Mouse (Mus musculus): ENCODE results near the gene Etnk2. TPM values are rescaled to one million over a fixed set of nuclear protein-coding genes. Genes with fewer than 3 reads are reported as not detected.
A peak's percentile ranks its signal among the peaks of the same experiment; 100 is the strongest.

The Etnk2 gene
- polyA plus RNA-seq, 1 experiment from 2014 or later, result 0.12 TPM

GRCm38 (mm10) chr1:133351762-133352161 lies 11.6 kb upstream of the Etnk2 start:
- no peak for DNase-seq (ENCODE audit: low spot score)

- peak; percentile 72 for DNase-seq (ENCODE audit: low spot score)
Observed at GRCm38 (mm10) chr1:133353371-133353809, 10.0 kb upstream of the Etnk2 start.

- no peak for DNase-seq (ENCODE audit: low spot score)
Observed at GRCm38 (mm10) chr1:133355469-133355868, 7.9 kb upstream of the Etnk2 start.

GRCm38 (mm10) chr1:133355912-133356311 lies 7.5 kb upstream of the Etnk2 start:
- no peak for DNase-seq (ENCODE audit: low spot score)

GRCm38 (mm10) chr1:133356330-133356729 lies 7.0 kb upstream of the Etnk2 start:
- DNase-seq (ENCODE audit: low spot score), result no peak

- DNase-seq (ENCODE audit: low spot score), result no peak
Observed at GRCm38 (mm10) chr1:133361006-133361405, 2.4 kb upstream of the Etnk2 start.

- DNase-seq (ENCODE audit: low spot score), result no peak
Observed at GRCm38 (mm10) chr1:133362103-133362502, 1.3 kb upstream of the Etnk2 start.

- DNase-seq (ENCODE audit: low spot score), result no peak
Observed at GRCm38 (mm10) chr1:133364022-133364630, 754 bp downstream of the Etnk2 start.

GRCm38 (mm10) chr1:133364890-133365289 lies 1.5 kb downstream of the Etnk2 start:
- DNase-seq (ENCODE audit: low spot score), result no peak

- no peak for DNase-seq (ENCODE audit: low spot score)
Observed at GRCm38 (mm10) chr1:133366951-133367605, 3.7 kb downstream of the Etnk2 start.

GRCm38 (mm10) chr1:133367606-133368488 lies 4.5 kb downstream of the Etnk2 start:
- no peak for DNase-seq (ENCODE audit: low spot score)

- no peak for DNase-seq (ENCODE audit: low spot score)
Observed at GRCm38 (mm10) chr1:133368644-133369043, 5.3 kb downstream of the Etnk2 start.

- no peak for DNase-seq (ENCODE audit: low spot score)
Observed at GRCm38 (mm10) chr1:133370352-133370751, 7.0 kb downstream of the Etnk2 start.

GRCm38 (mm10) chr1:133371431-133371830 lies 8.1 kb downstream of the Etnk2 start:
- DNase-seq (ENCODE audit: low spot score), result no peak

- no peak for DNase-seq (ENCODE audit: low spot score)
Observed at GRCm38 (mm10) chr1:133372113-133372512, 8.7 kb downstream of the Etnk2 start.

- DNase-seq (ENCODE audit: low spot score), result no peak
Observed at GRCm38 (mm10) chr1:133375696-133376346, 12.4 kb downstream of the Etnk2 start.

GRCm38 (mm10) chr1:133377547-133377946 lies 14.2 kb downstream of the Etnk2 start:
- no peak for DNase-seq (ENCODE audit: low spot score)

GRCm38 (mm10) chr1:133379254-133379985 lies 16.0 kb downstream of the Etnk2 start:
- no peak for DNase-seq (ENCODE audit: low spot score)

GRCm38 (mm10) chr1:133379986-133380320 lies 16.6 kb downstream of the Etnk2 start:
- no peak for DNase-seq (ENCODE audit: low spot score)

- DNase-seq (ENCODE audit: low spot score), result peak; percentile 68
Observed at GRCm38 (mm10) chr1:133380347-133381065, 17.1 kb downstream of the Etnk2 start.
